Mouse (Mus musculus): ENCODE measurements around the gene Oaf.

Gene Oaf

GRCm38 (mm10) chr9:43239712-43240593, at the start of gene Oaf:
Gene Oaf (minus strand): TSS chr9:43239911.
- no peak for DNase-seq (ENCODE audit: low spot score)

GRCm38 (mm10) chr9:43286870-43287269, 47.2 kb upstream of the Oaf start:
- no peak for DNase-seq (ENCODE audit: low spot score)

- DNase-seq (ENCODE audit: low spot score) = no peak
These were observed 45.6 kb upstream of the Oaf start for GRCm38 (mm10) chr9:43285281-43285680.

- DNase-seq (ENCODE audit: low spot score) = peak; percentile 47
These were observed 44.6 kb upstream of the Oaf start for GRCm38 (mm10) chr9:43284284-43284683.

- DNase-seq (ENCODE audit: low spot score) = no peak
These were observed 34.0 kb upstream of the Oaf start for GRCm38 (mm10) chr9:43273735-43274134.

GRCm38 (mm10) chr9:43271761-43272518, 32.2 kb upstream of the Oaf start:
- no peak for DNase-seq (ENCODE audit: low spot score)

GRCm38 (mm10) chr9:43270723-43271252, 31.1 kb upstream of the Oaf start:
- DNase-seq (ENCODE audit: low spot score) = no peak

- DNase-seq (ENCODE audit: low spot score) = no peak
These were observed 29.5 kb upstream of the Oaf start for GRCm38 (mm10) chr9:43269166-43269565.

- DNase-seq (ENCODE audit: low spot score) = no peak
These were observed 27.6 kb upstream of the Oaf start for GRCm38 (mm10) chr9:43267357-43267756.

- no peak for DNase-seq (ENCODE audit: low spot score)
These were observed 25.5 kb upstream of the Oaf start for GRCm38 (mm10) chr9:43265194-43265593.

- DNase-seq (ENCODE audit: low spot score) = no peak
These were observed 24.3 kb upstream of the Oaf start for GRCm38 (mm10) chr9:43263946-43264451.

GRCm38 (mm10) chr9:43262811-43263550, 23.3 kb upstream of the Oaf start:
- DNase-seq (ENCODE audit: low spot score) = no peak

- no peak for DNase-seq (ENCODE audit: low spot score)
These were observed 22.7 kb upstream of the Oaf start for GRCm38 (mm10) chr9:43262390-43262789.

GRCm38 (mm10) chr9:43261941-43262340, 22.2 kb upstream of the Oaf start:
- no peak for DNase-seq (ENCODE audit: low spot score)

- DNase-seq (ENCODE audit: low spot score) = no peak
These were observed 21.6 kb upstream of the Oaf start for GRCm38 (mm10) chr9:43261124-43261907.

GRCm38 (mm10) chr9:43260661-43261060, 20.9 kb upstream of the Oaf start:
- DNase-seq (ENCODE audit: low spot score) = no peak

- DNase-seq (ENCODE audit: low spot score) = no peak
These were observed 13.6 kb upstream of the Oaf start for GRCm38 (mm10) chr9:43253271-43253681.

- no peak for DNase-seq (ENCODE audit: low spot score)
These were observed 13.1 kb upstream of the Oaf start for GRCm38 (mm10) chr9:43252790-43253189.

GRCm38 (mm10) chr9:43251786-43252185, 12.1 kb upstream of the Oaf start:
- DNase-seq (ENCODE audit: low spot score) = no peak

GRCm38 (mm10) chr9:43246738-43247180, 7.0 kb upstream of the Oaf start:
- no peak for DNase-seq (ENCODE audit: low spot score)
